Mouse (Mus musculus) erythroblast, embryonic 14.5 days (primary cell): Measurements from ENCODE around the gene Rabep1. TPM values are rescaled to one million over a fixed set of nuclear protein-coding genes. Genes with fewer than 3 reads are reported as not detected.

Experiments used
- H3K27me3 ChIP-seq: 2 replicates; pipeline ENCODE4 v1.6.1; 2012; ENCODE audit warnings: inconsistent platforms; ENCODE audit not compliant: control insufficient read depth
- H3K36me3 ChIP-seq: 2 replicates; pipeline ENCODE4 v1.6.1; 2012; ENCODE audit warnings: mild to moderate bottlenecking, inconsistent platforms; ENCODE audit not compliant: control insufficient read depth
- H3K4me1 ChIP-seq: 2 replicates; pipeline ENCODE4 v1.6.1; 2012; ENCODE audit warnings: inconsistent platforms; ENCODE audit not compliant: control insufficient read depth
- H3K4me3 ChIP-seq: replicated peaks from 2 replicates; pipeline ENCODE3; 2012; ENCODE audit warnings: moderate library complexity, mild to moderate bottlenecking, inconsistent platforms
- H3K9me3 ChIP-seq: 2 replicates; pipeline ENCODE4 v1.6.1; 2012; ENCODE audit warnings: low read length, inconsistent platforms, mixed read lengths; ENCODE audit not compliant: control insufficient read depth
- GATA1 ChIP-seq: IDR thresholded peaks from 2 replicates; pipeline ENCODE4 v1.6.1; 2012; ENCODE audit warnings: low read length, inconsistent platforms, mixed read lengths
- TAL1 ChIP-seq: IDR thresholded peaks from 3 replicates; pipeline ENCODE4 v1.6.1; 2012; ENCODE audit warnings: low read length, inconsistent platforms, mixed read lengths
- polyA plus RNA-seq: library from polyadenylated mRNA; stranded (reverse); fragments of >175 nt; gene quantifications from 2 replicates; pipeline ENCODE4 v1.2.3, GENCODE M21; 2012

Gene Rabep1
- polyA plus RNA-seq, 1 experiment: 0.42 TPM

DNA sequence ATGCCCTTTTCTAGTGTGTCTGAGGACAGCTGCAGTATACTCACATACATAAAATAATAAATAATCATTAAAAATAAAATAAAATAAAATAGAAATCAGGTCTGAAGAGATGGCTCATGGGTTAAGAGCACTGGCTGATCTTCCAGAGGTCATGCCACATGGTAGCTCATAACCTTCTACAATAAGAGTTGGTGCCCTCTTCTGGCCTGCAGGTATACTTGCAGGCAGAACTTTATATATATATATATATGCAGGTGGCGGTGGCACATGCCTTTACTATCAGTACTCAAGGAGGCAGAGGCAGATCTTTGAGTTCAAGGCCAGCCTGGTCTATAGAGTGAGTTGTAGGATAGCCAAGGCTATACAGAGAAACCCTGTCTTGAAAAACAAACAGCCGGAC is 18.4 kb upstream of the Rabep1 start:
- TF ChIP-seq TAL1 (no peak), GATA1 (no peak)
- Histone ChIP-seq H3K36me3 (no peaks in the 10 kb centered on the region), H3K4me1 (no peaks in the 10 kb centered on the region), H3K4me3 (no peak overlapping the region), H3K9me3 (no peaks in the 10 kb centered on the region), H3K27me3 (no peaks in the 10 kb centered on the region)

DNA sequence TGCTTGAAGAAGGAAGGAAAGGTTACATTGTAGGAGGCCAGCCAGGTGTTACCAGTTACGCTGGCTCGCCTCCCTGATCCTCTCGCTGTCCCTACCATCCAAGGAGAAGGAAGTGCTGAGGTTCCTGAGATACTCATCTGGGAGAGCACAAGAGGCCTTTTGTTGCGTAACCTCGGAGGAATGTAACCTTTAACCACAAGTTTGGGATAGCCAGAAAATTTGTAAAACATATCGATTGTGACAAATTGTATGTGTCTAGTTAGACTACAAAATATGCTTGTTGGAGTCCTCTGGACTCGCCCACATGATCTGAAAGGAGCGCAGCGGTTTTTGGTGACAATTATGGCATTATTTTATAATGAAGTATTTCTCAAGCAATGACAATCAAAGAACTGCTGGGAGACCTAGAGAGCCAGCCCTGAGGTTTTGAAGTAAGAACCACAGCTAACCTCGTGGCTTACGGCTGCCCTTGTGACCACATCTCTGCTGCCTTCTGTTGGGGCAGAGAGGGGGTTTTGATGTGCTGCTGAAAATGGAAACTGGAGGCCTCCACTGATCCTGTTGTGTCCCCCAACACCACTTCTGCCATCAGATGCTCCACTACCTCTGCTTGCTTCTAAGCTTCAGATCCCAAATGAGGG is 15.5 kb upstream of the Rabep1 start:
- Histone ChIP-seq H3K9me3 (no peaks in the 10 kb centered on the region), H3K27me3 (peaks cover 3% of the 10 kb centered on the region; the same call in 1 of the 2 replicates), H3K36me3 (no peaks in the 10 kb centered on the region), H3K4me1 (no peaks in the 10 kb centered on the region), H3K4me3 (no peak overlapping the region)
- no peak for TF ChIP-seq TAL1
- TF ChIP-seq GATA1: no peak

DNA sequence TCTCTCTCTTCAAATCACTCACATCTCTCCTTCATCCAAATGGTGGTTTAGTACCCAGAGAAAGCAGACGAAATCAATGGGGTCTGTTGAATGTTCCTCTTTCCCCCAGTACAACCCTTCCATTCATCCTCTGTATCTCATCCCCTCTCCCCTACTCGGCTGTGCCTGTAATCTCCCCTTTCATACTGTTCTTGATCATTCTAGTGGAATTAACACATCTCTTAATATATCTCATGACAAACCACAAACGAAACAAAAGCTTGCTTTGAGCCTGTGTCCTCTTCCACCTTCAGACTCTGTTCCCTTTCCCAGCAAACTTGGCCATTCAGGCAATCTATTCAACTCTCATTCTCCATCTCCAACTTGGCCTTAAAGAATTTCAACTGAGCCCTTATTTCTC is 13.4 kb upstream of the Rabep1 start:
- H3K27me3 ChIP-seq: peaks cover 3% of the 10 kb centered on the region; the same call in 1 of the 2 replicates
- no peaks in the 10 kb centered on the region for H3K4me1 ChIP-seq
- H3K36me3 ChIP-seq: no peaks in the 10 kb centered on the region
- no peak for TF ChIP-seq GATA1
- TF ChIP-seq TAL1: no peak
- no peak overlapping the region for H3K4me3 ChIP-seq
- no peaks in the 10 kb centered on the region for H3K9me3 ChIP-seq

DNA sequence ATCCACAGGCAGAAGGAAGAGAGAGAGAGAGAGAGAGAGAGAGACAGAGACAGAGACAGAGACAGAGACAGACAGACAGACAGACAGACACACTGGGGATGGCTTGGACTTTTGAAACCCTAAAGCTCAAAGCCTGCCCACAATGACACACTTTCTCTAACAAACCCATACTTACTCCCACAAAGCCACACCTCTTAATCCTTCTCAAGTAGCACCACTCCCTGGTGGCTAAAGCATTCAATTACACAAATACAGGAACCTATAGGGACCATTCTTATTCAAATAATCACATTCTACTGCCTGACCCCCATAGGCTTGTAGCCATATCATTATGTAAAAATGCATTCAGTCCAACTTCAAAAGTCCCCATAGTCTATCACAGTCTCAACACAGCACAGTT is 11.2 kb upstream of the Rabep1 start:
- no peaks in the 10 kb centered on the region for H3K4me1 ChIP-seq
- no peaks in the 10 kb centered on the region for H3K9me3 ChIP-seq
- H3K27me3 ChIP-seq: peaks cover 3% of the 10 kb centered on the region; the same call in 1 of the 2 replicates
- no peaks in the 10 kb centered on the region for H3K36me3 ChIP-seq
- no peak overlapping the region for H3K4me3 ChIP-seq
- TF ChIP-seq GATA1 (no peak), TAL1 (no peak)

DNA sequence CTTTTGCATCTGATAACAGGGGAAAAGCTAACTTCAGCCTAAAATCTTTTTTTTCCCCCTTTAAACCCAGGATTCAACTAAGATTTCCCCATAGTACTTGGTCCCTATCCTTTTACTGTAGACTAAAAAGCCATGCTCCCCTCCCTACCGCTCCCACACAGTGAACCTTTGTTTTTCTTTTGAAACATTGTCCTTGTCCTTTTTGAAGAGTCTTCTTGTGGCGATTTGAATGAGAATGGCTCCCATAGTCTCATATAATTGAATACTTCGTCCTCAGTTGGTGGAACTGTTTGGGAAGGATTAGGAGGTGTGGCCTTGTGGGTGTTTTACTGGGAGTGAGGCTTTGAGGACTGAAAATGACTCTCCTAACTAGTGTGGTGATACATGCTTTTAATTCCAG is 10.7 kb upstream of the Rabep1 start:
- no peak overlapping the region for H3K4me3 ChIP-seq
- no peaks in the 10 kb centered on the region for H3K4me1 ChIP-seq
- no peaks in the 10 kb centered on the region for H3K36me3 ChIP-seq
- H3K9me3 ChIP-seq: no peaks in the 10 kb centered on the region
- no peak for TF ChIP-seq TAL1
- TF ChIP-seq GATA1: no peak
- peaks cover 3% of the 10 kb centered on the region; the same call in 1 of the 2 replicates for H3K27me3 ChIP-seq

DNA sequence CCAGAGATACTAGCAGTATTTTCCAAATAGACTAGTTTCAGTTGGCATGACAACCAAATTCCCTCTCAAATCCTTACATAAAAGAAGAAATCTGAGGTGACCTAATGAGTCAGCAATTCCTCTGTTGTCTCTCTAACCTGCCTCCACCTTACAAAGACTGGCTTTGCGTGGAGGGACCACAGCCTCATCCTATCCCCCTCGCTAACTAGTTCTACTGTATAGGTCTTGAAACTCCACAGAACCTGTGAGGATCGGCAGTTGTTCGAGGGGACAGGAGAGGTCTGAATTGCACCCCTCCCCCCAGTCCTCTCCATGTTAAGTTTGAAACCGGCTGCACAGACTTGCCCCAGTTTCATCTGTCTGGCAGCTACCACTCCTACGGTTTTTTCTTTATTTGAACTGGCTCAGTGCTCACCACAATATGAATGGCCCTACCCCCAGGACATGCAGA is 9.2 kb upstream of the Rabep1 start:
- Histone ChIP-seq H3K4me3 (no peak overlapping the region), H3K9me3 (no peaks in the 10 kb centered on the region), H3K4me1 (no peaks in the 10 kb centered on the region), H3K27me3 (peaks cover 3% of the 10 kb centered on the region; the same call in 1 of the 2 replicates), H3K36me3 (no peaks in the 10 kb centered on the region)
- TF ChIP-seq TAL1 (no peak), GATA1 (no peak)

DNA sequence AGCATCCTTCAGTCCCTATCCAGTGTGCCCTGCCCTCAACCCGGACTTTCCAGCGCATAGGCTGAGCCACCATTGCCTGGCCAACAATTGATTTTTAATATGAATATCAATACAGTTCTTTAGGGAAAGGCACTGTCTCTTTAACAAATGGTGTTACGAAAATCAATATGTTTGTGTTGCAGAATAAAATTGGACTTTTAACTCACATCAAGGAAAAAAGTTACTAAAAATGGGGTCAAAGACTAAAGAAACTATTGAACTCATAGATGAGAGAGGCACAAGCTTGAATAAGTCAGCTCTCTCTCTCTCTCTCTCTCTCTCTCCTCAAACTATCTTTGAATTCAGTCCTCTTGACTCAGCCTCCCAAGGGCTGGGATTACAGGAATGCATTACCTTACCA is 7.5 kb upstream of the Rabep1 start:
- H3K36me3 ChIP-seq: no peaks in the 10 kb centered on the region
- no peaks in the 10 kb centered on the region for H3K9me3 ChIP-seq
- TF ChIP-seq TAL1 (no peak), GATA1 (no peak)
- H3K4me3 ChIP-seq: no peak overlapping the region
- no peaks in the 10 kb centered on the region for H3K27me3 ChIP-seq
- H3K4me1 ChIP-seq: no peaks in the 10 kb centered on the region

DNA sequence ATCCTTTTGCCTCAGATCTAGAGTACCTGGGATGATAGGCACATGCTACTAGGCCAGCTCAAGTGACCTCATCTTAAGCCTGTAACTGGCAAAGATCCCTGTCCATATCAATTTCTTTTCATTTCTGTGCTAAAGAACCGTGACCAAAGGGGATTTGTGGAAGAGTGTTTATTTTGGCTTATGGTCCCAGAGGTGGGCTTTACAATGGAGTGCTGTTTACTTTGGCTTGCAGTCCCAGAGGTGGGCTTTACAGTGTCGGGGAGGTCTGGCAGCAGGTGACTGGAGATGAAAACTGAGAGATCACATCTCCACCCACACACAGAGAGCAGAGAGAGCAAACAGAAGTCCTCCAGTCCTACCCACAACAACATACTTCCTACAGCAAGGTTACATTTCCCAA is 6.0 kb upstream of the Rabep1 start:
- Histone ChIP-seq H3K27me3 (peaks cover 2% of the 10 kb centered on the region; the same call in 1 of the 2 replicates), H3K36me3 (no peaks in the 10 kb centered on the region), H3K4me1 (peaks cover under 1% of the 10 kb centered on the region), H3K4me3 (no peak overlapping the region), H3K9me3 (no peaks in the 10 kb centered on the region)
- TF ChIP-seq TAL1: no peak
- TF ChIP-seq GATA1: no peak

DNA sequence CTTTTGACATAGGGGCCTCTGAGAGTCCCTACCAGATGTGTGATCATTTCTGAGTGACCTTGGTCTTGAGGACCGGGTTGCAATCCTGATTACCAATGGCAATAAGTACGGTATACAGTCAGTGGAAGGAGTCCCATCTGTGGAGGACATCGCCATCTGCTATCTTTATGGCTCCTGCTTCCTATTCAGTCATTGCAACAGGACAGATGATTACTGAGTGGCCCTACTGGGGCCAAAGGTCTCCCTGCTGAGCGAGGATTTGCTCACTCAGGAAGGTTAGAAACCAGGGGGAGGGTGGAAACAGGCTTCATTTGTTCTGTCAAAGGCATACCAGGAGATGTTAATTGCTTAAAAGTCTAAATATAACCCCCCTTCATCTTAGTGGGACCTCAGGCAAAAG is 1.6 kb upstream of the Rabep1 start:
- peaks cover 33% of the 10 kb centered on the region for H3K4me1 ChIP-seq

More for the DNA sequence above, 1.6 kb upstream of the Rabep1 start:
- Histone ChIP-seq H3K9me3 (no peaks in the 10 kb centered on the region), H3K27me3 (peaks cover 2% of the 10 kb centered on the region; the same call in 1 of the 2 replicates), H3K4me3 (no peak overlapping the region), H3K36me3 (no peaks in the 10 kb centered on the region; the same call in 1 of the 2 replicates)
- no peak for TF ChIP-seq TAL1
- TF ChIP-seq GATA1: no peak
